Mouse (Mus musculus) liver, embryonic 14.5 days (tissue): ENCODE results near the gene AL732309.1. TPM values are rescaled to one million over a fixed set of nuclear protein-coding genes. Genes with fewer than 3 reads are reported as not detected.

Experiments
- ATAC-seq: fragments of 200-750 bp; cut with Nextera tagmentation; 2 replicates; pipeline ENCODE4 v1.8.0; 2017; ENCODE audit warnings: moderate number of reproducible peaks, mild to moderate bottlenecking, moderate library complexity; ENCODE audit not compliant: insufficient read depth
- DNase-seq, 3 experiments: peaks; one replicate each; pipeline ENCODE4 v3.0.0-alpha.2; 2012 to 2013; ENCODE audit warnings: low read depth in 3 of 3, low spot score in 3 of 3
- H3K27ac ChIP-seq: fragments of 300-500 bp; sonication (generic); 2 replicates; pipeline ENCODE4 v1.5.1; 2014; ENCODE audit warnings: moderate library complexity, mild to moderate bottlenecking, control low read depth, inconsistent platforms
- H3K27me3 ChIP-seq: fragments of 300-500 bp; sonication (generic); 2 replicates; pipeline ENCODE4 v1.6.1; 2014; ENCODE audit warnings: mild to moderate bottlenecking, low read length, moderate library complexity; ENCODE audit not compliant: control insufficient read depth, insufficient read depth
- H3K36me3 ChIP-seq: fragments of 300-500 bp; sonication (generic); replicated peaks from 2 replicates; pipeline ENCODE4 v1.6.1; 2014; ENCODE audit warnings: low read depth; ENCODE audit not compliant: control insufficient read depth, insufficient read depth
- H3K4me1 ChIP-seq, 2 experiments: fragments of 200-500 bp in 1 of 2; fragments of 300-500 bp in 1 of 2; sonication (generic) in 1 of 2; replicated peaks; 2 replicates each; pipeline ENCODE4 v1.6.1; 2012 to 2014; ENCODE audit warnings: antibody characterized with exemption in 1 of 2, inconsistent platforms in 1 of 2, low read length in 1 of 2; ENCODE audit not compliant: control insufficient read depth in 2 of 2, insufficient read depth in 2 of 2
- H3K4me2 ChIP-seq: fragments of 300-500 bp; sonication (generic); 2 replicates; pipeline ENCODE4 v1.6.1; 2014; ENCODE audit warnings: low read depth, mild to moderate bottlenecking, control low read depth, moderate library complexity
- H3K4me3 ChIP-seq, 2 experiments: fragments of 200-500 bp in 1 of 2; fragments of 300-500 bp in 1 of 2; sonication (generic) in 1 of 2; 2 replicates each; pipeline ENCODE4 v1.5.1; 2012 to 2014; ENCODE audit warnings: low read depth in 2 of 2, low read length in 2 of 2, mild to moderate bottlenecking in 2 of 2, control low read depth in 1 of 2, inconsistent platforms in 1 of 2, moderate library complexity in 1 of 2; ENCODE audit not compliant: insufficient read depth in 1 of 2
- H3K9ac ChIP-seq: fragments of 300-500 bp; sonication (generic); replicated peaks from 2 replicates; pipeline ENCODE4 v1.6.1; 2014; ENCODE audit warnings: mild to moderate bottlenecking, control low read depth, moderate library complexity
- H3K9me3 ChIP-seq: fragments of 300-500 bp; sonication (generic); 2 replicates; pipeline ENCODE4 v1.6.1; 2016; ENCODE audit warnings: low read length, mixed read lengths; ENCODE audit not compliant: control insufficient read depth
- CTCF ChIP-seq: IDR thresholded peaks from 2 replicates; pipeline ENCODE4 v1.5.1; 2016; ENCODE audit warnings: antibody characterized with exemption, low read depth, control low read depth
- EP300 ChIP-seq: IDR thresholded peaks from 2 replicates; pipeline ENCODE4 v1.6.1; 2016; ENCODE audit warnings: antibody characterized with exemption, low read depth
- WGBS: fragments of 180-500 bp; shearing (Covaris S2); extraction: QIAGEN DNeasy Blood & Tissue Kit; methylation state at CpG from one replicate; pipeline ENCODE4 v1.1.7; 2014; ENCODE audit not compliant: insufficient replicate concordance; 5-methylcytosine and 5-hydroxymethylcytosine counted together
- polyA plus RNA-seq, 2 experiments: library from polyadenylated mRNA; depleted of rRNA in 1 of 2; stranded (reverse) in 1 of 2; unstranded in 1 of 2; fragments of >200 nt; fragmentation: Nextera tagmentation in 1 of 2; extraction: Ambion mirVana in 1 of 2; gene quantifications; 2 replicates each; pipeline versions ENCODE4 v1.2.1 to v1.2.3; 2012 to 2014

Gene AL732309.1
- polyA plus RNA-seq, 2 experiments = 1.4 to 5.4 TPM

GRCm38 (mm10) chr2:25252331-25252730 lies 5.7 kb upstream of the AL732309.1 start:
- ATAC-seq = no peak
- no peak overlapping the region for H3K4me2 ChIP-seq
- peaks cover 6 to 10% of the 10 kb centered on the region in 2 experiments for H3K4me1 ChIP-seq
- no peak overlapping the region for H3K9ac ChIP-seq
- no peaks in the 10 kb centered on the region for H3K27me3 ChIP-seq
- no peaks in the 10 kb centered on the region for H3K9me3 ChIP-seq
- peak; percentile 71 for TF ChIP-seq CTCF
- TF ChIP-seq EP300 = no peak
- no peak overlapping the region for H3K27ac ChIP-seq
- peaks cover 4% of the 10 kb centered on the region; the same call in 1 of the 2 replicates for H3K36me3 ChIP-seq
- DNase-seq = no peak
- 64% methylated on average over 1 of the region's 1 CpGs for WGBS
- no peak overlapping the region for H3K4me3 ChIP-seq

GRCm38 (mm10) chr2:25244144-25244543 lies 2.5 kb downstream of the AL732309.1 start:
- H3K9me3 ChIP-seq = no peaks in the 10 kb centered on the region
- no peak overlapping the region for H3K27ac ChIP-seq
- no peak overlapping the region for H3K4me2 ChIP-seq
- H3K4me3 ChIP-seq = no peak overlapping the region
- WGBS = 79% methylated on average over 4 of the region's 4 CpGs
- no peak overlapping the region for H3K9ac ChIP-seq
- no peaks in the 10 kb centered on the region; the same call in 1 of the 2 replicates for H3K36me3 ChIP-seq
- no peak for ATAC-seq
- H3K27me3 ChIP-seq = peaks cover 22% of the 10 kb centered on the region
- H3K4me1 ChIP-seq = peaks cover 4 to 12% of the 10 kb centered on the region in 2 experiments
- TF ChIP-seq CTCF (no peak), EP300 (no peak)
- no peak for DNase-seq

- TF ChIP-seq EP300 = no peak
- no peak for TF ChIP-seq CTCF
- WGBS = 67% methylated on average over 8 of the region's 8 CpGs
Observed at GRCm38 (mm10) chr2:25243342-25243741, 3.3 kb downstream of the AL732309.1 start.

GRCm38 (mm10) chr2:25242101-25242506 lies 4.6 kb downstream of the AL732309.1 start, which contains the start of the genes Rnf208 and Cysrt1:
Gene Rnf208 (plus strand): TSS chr2:25242255.
Gene Cysrt1 (minus strand): TSS chr2:25242452.
- Histone ChIP-seq H3K27ac (no peak within 1 kb of the TSS), H3K4me1 (peaks cover 4 to 12% of the 10 kb centered on the region in 2 experiments), H3K36me3 (no peaks in the 10 kb centered on the region), H3K9me3 (no peaks in the 10 kb centered on the region), H3K4me3 (peak within 1 kb of the TSS; percentile 49 to 57), H3K4me2 (peak within 1 kb of the TSS; percentile 75), H3K9ac (no peak within 1 kb of the TSS; the same call in 1 of the 2 replicates), H3K27me3 (peaks cover 22% of the 10 kb centered on the region)
- DNase-seq = no peak
- no peak for TF ChIP-seq CTCF
- no peak for TF ChIP-seq EP300
- WGBS = under 1% methylated on average over 59 of the region's 59 CpGs
- ATAC-seq = no peak

More at GRCm38 (mm10) chr2:25243342-25243741, 3.3 kb downstream of the AL732309.1 start:
- DNase-seq (no peak), ATAC-seq (no peak)
- Histone ChIP-seq H3K4me2 (no peak overlapping the region), H3K9me3 (no peaks in the 10 kb centered on the region), H3K27ac (no peak overlapping the region), H3K9ac (no peak overlapping the region), H3K27me3 (peaks cover 22% of the 10 kb centered on the region), H3K4me3 (no peak overlapping the region), H3K36me3 (no peaks in the 10 kb centered on the region), H3K4me1 (peaks cover 4 to 12% of the 10 kb centered on the region in 2 experiments)

- TF ChIP-seq CTCF (no peak), EP300 (no peak)
- Histone ChIP-seq H3K9me3 (no peaks in the 10 kb centered on the region), H3K9ac (no peak overlapping the region), H3K4me1 (peaks cover 4 to 17% of the 10 kb centered on the region in 2 experiments), H3K27me3 (peaks cover 22% of the 10 kb centered on the region), H3K27ac (no peak overlapping the region), H3K4me3 (peak overlapping the region; percentile 46 to 57; a peak in 3 of 4 replicates), H3K36me3 (no peaks in the 10 kb centered on the region), H3K4me2 (peak overlapping the region; percentile 75)
- ATAC-seq = peak; percentile 27; the same call in 1 of the 2 replicates
- 13% methylated on average over 6 of the region's 6 CpGs for WGBS
- no peak for DNase-seq
Observed at GRCm38 (mm10) chr2:25241438-25241775, 5.3 kb downstream of the AL732309.1 start.
